Mouse (Mus musculus) C2C12 (cell line): ENCODE measurements at regions not wholly inside any gene's neighbourhood (a gene's known extent, or its start where the extent isn't known, plus 50 kb on each side); places are given as distances from the start of the nearest gene placed in this dataset.

Experiments
- CEBPB ChIP-seq: IDR thresholded peaks from one replicate; pipeline ENCODE4 v1.6.1; 2011; ENCODE audit warnings: low read depth, mild to moderate bottlenecking, control low read depth, moderate library complexity
- CTCF ChIP-seq: IDR thresholded peaks from one replicate; pipeline ENCODE4 v1.5.1; 2011; ENCODE audit not compliant: control insufficient read depth, insufficient read depth, insufficient read length
- USF1 ChIP-seq: IDR thresholded peaks from one replicate; pipeline ENCODE4 v1.6.1; 2011; ENCODE audit warnings: low read depth, mild to moderate bottlenecking, control low read depth, moderate library complexity

- no peak for TF ChIP-seq CTCF
- TF ChIP-seq CEBPB = no peak
- no peak for TF ChIP-seq USF1
These were observed 274.6 kb upstream of the Gm10306 start for GRCm38 (mm10) chr4:94281732-94282131.
